Mouse (Mus musculus) left cerebral cortex, postnatal 10 days (tissue): ENCODE data around the gene St6galnac4. TPM values are rescaled to one million over a fixed set of nuclear protein-coding genes. Genes with fewer than 3 reads are reported as not detected.

ENCODE experiments used
- DNase-seq, 2 experiments: peaks; one replicate each; pipeline ENCODE4 v3.0.0; 2021 to 2022; ENCODE audit warnings: low spot score in 2 of 2, mixed read lengths in 1 of 2; ENCODE audit errors: extremely low spot score in 1 of 2
- intact Hi-C: fragments of 180-260 bp; cut with DNase I; formaldehyde crosslinking; loops from one replicate; pipeline ENCODE4 v1.15.1; 2025
- total RNA-seq, 2 experiments: library from RNA; stranded (reverse); gene quantifications; 2 replicates each; pipeline ENCODE4 v1.2.3; 2021

The St6galnac4 gene
- total RNA-seq, 2 experiments from 2014 or later = 32.3 to 32.6 TPM

GRCm38 (mm10) chr2:32590224-32590623, 3.3 kb downstream of the St6galnac4 start:
- peak in 1 of 2 experiments; percentile 36 for DNase-seq
- intact Hi-C loops = no loop called here

- intact Hi-C loops = no loop called here
- no peak for DNase-seq
Observed at GRCm38 (mm10) chr2:32591249-32591648, 4.4 kb downstream of the St6galnac4 start.

- DNase-seq = no peak
- intact Hi-C loops = no loop called here
Observed at GRCm38 (mm10) chr2:32596725-32597124, 9.8 kb downstream of the St6galnac4 start.

GRCm38 (mm10) chr2:32597248-32597647, 10.4 kb downstream of the St6galnac4 start:
- DNase-seq = no peak
- intact Hi-C loops = no loop called here

GRCm38 (mm10) chr2:32597699-32598098, 10.8 kb downstream of the St6galnac4 start:
- no peak for DNase-seq
- intact Hi-C loops = no loop called here

GRCm38 (mm10) chr2:32598506-32598905, 11.6 kb downstream of the St6galnac4 start:
- peak in 1 of 2 experiments; percentile 55 for DNase-seq
- intact Hi-C loops = no loop called here

GRCm38 (mm10) chr2:32599409-32599808, 12.5 kb downstream of the St6galnac4 start, which contains the start of gene St6galnac6:
St6galnac6 (plus strand) TSS chr2:32599709.
- intact Hi-C loops = no loop called here
- no peak for DNase-seq

GRCm38 (mm10) chr2:32601417-32602065, 14.6 kb downstream of the St6galnac4 start:
- DNase-seq = peak in 1 of 2 experiments; percentile 63
- intact Hi-C loops = no loop called here

- peak; percentile 82 to 87 for DNase-seq
- intact Hi-C loops = no loop called here
Observed at GRCm38 (mm10) chr2:32602600-32603054, 15.7 kb downstream of the St6galnac4 start.

- intact Hi-C loops = no loop called here
- no peak for DNase-seq
Observed at GRCm38 (mm10) chr2:32604631-32605030, 17.7 kb downstream of the St6galnac4 start.

GRCm38 (mm10) chr2:32606161-32607142, 19.6 kb downstream of the St6galnac4 start:
- peak; percentile 76 to 94 for DNase-seq
- intact Hi-C loops = no loop called here

GRCm38 (mm10) chr2:32607262-32607947, 20.5 kb downstream of the St6galnac4 start:
- intact Hi-C loops = no loop called here
- no peak for DNase-seq

GRCm38 (mm10) chr2:32608141-32608777, 21.4 kb downstream of the St6galnac4 start:
- peak in 1 of 2 experiments; percentile 82 for DNase-seq
- intact Hi-C loops = no loop called here

GRCm38 (mm10) chr2:32608778-32609435, 22.0 kb downstream of the St6galnac4 start:
- intact Hi-C loops = no loop called here
- DNase-seq = no peak

GRCm38 (mm10) chr2:32610610-32611229, 23.8 kb downstream of the St6galnac4 start:
- intact Hi-C loops = no loop called here
- DNase-seq = peak in 1 of 2 experiments; percentile 76

GRCm38 (mm10) chr2:32612274-32612673, 25.4 kb downstream of the St6galnac4 start:
- intact Hi-C loops = no loop called here
- DNase-seq = no peak

GRCm38 (mm10) chr2:32617109-32617508, 30.2 kb downstream of the St6galnac4 start:
- intact Hi-C loops = loop anchor here (5.0 kb wide), 1 partner anchor 35 kb away; no protein-coding TSS in a partner anchor
- DNase-seq = no peak
